Mouse (Mus musculus) lung, embryonic 14.5 days (tissue): ENCODE data around the gene Rec8. TPM values are rescaled to one million over a fixed set of nuclear protein-coding genes. Genes with fewer than 3 reads are reported as not detected.

ENCODE experiments used
- ATAC-seq: fragments of 200-750 bp; cut with Nextera tagmentation; 2 replicates; pipeline ENCODE4 v1.8.0; 2017; ENCODE audit warnings: mild to moderate bottlenecking, moderate TSS enrichment, moderate library complexity; ENCODE audit not compliant: insufficient read depth
- DNase-seq: peaks from one replicate; pipeline ENCODE4 v3.0.0-alpha.2; 2015
- H3K27ac ChIP-seq: fragments of 300-500 bp; sonication (generic); 2 replicates; pipeline ENCODE4 v1.5.1; 2014; ENCODE audit warnings: low read depth, mild to moderate bottlenecking, moderate library complexity
- H3K27me3 ChIP-seq: fragments of 300-500 bp; sonication (generic); 2 replicates; pipeline ENCODE4 v1.6.1; 2014; ENCODE audit warnings: low read length, control low read depth; ENCODE audit not compliant: insufficient read depth
- H3K36me3 ChIP-seq: fragments of 300-500 bp; sonication (generic); 2 replicates; pipeline ENCODE4 v1.6.1; 2014; ENCODE audit warnings: control low read depth; ENCODE audit not compliant: insufficient read depth
- H3K4me1 ChIP-seq: fragments of 300-500 bp; sonication (generic); 2 replicates; pipeline ENCODE4 v1.6.1; 2014; ENCODE audit warnings: antibody characterized with exemption, control low read depth; ENCODE audit not compliant: insufficient read depth
- H3K4me2 ChIP-seq: fragments of 300-500 bp; sonication (generic); 2 replicates; pipeline ENCODE4 v1.6.1; 2014; ENCODE audit warnings: mild to moderate bottlenecking
- H3K4me3 ChIP-seq: fragments of 300-500 bp; sonication (generic); 2 replicates; pipeline ENCODE4 v1.5.1; 2014; ENCODE audit warnings: low read depth, low read length
- H3K9ac ChIP-seq: fragments of 300-500 bp; sonication (generic); 2 replicates; pipeline ENCODE4 v1.6.1; 2014
- H3K9me3 ChIP-seq: fragments of 300-500 bp; sonication (generic); 2 replicates; pipeline ENCODE4 v1.6.1; 2016; ENCODE audit warnings: low read depth, low read length, control low read depth
- CTCF ChIP-seq: IDR thresholded peaks from 2 replicates; pipeline ENCODE4 v1.5.1; 2016; ENCODE audit warnings: antibody characterized with exemption, low read depth
- WGBS: fragments of 180-500 bp; shearing (Covaris S2); extraction: QIAGEN DNeasy Blood & Tissue Kit; methylation state at CpG from one replicate; pipeline ENCODE4 v1.1.7; 2014; 5-methylcytosine and 5-hydroxymethylcytosine counted together
- polyA plus RNA-seq: library from polyadenylated mRNA; unstranded; fragments of >200 nt; fragmentation: Nextera tagmentation; extraction: Ambion mirVana; gene quantifications from 2 replicates; pipeline ENCODE4 v1.2.1, GENCODE M21; 2014

Rec8 gene
- polyA plus RNA-seq, 1 experiment from 2014 or later, result 14.2 TPM

GRCm38 (mm10) chr14:55592226-55592625, 25.6 kb upstream of the Rec8 start:
- Histone ChIP-seq H3K27ac (peak overlapping the region; percentile 94; the same call in 1 of the 2 replicates), H3K4me1 (peaks cover 6% of the 10 kb centered on the region; the same call in 1 of the 2 replicates), H3K27me3 (no peaks in the 10 kb centered on the region), H3K4me2 (peak overlapping the region; percentile 94), H3K9ac (peak overlapping the region; percentile 79), H3K9me3 (no peaks in the 10 kb centered on the region), H3K36me3 (peaks cover 42% of the 10 kb centered on the region), H3K4me3 (peak overlapping the region; percentile 88)
- TF ChIP-seq CTCF, result no peak
- ATAC-seq, result no peak
- 2% methylated on average over 16 of the region's 16 CpGs for WGBS
- DNase-seq, result peak; percentile 17

- Histone ChIP-seq H3K4me1 (peaks cover 6% of the 10 kb centered on the region; the same call in 1 of the 2 replicates), H3K27ac (no peak overlapping the region), H3K36me3 (peaks cover 64% of the 10 kb centered on the region), H3K4me2 (no peak overlapping the region), H3K4me3 (no peak overlapping the region), H3K9me3 (no peaks in the 10 kb centered on the region), H3K9ac (no peak overlapping the region), H3K27me3 (no peaks in the 10 kb centered on the region)
- ATAC-seq, result no peak
- peak; percentile 27 for DNase-seq
- 80% methylated on average over 13 of the region's 13 CpGs for WGBS
- TF ChIP-seq CTCF, result no peak
Observed at GRCm38 (mm10) chr14:55596036-55596690, 21.7 kb upstream of the Rec8 start.

- Histone ChIP-seq H3K4me1 (no peaks in the 10 kb centered on the region), H3K9ac (no peak overlapping the region), H3K4me2 (no peak overlapping the region), H3K4me3 (no peak overlapping the region), H3K27me3 (no peaks in the 10 kb centered on the region), H3K9me3 (no peaks in the 10 kb centered on the region), H3K27ac (no peak overlapping the region), H3K36me3 (peaks cover 79% of the 10 kb centered on the region)
- DNase-seq (no peak), ATAC-seq (no peak)
- no peak for TF ChIP-seq CTCF
- WGBS, result 92% methylated on average over 21 of the region's 21 CpGs
Observed at GRCm38 (mm10) chr14:55598521-55599390, 19.1 kb upstream of the Rec8 start.

- no peak for DNase-seq
- H3K27ac ChIP-seq, result peak within 1 kb of the TSS; percentile 77
- no peaks in the 10 kb centered on the region for H3K27me3 ChIP-seq
- no peak for TF ChIP-seq CTCF
- peak within 1 kb of the TSS; percentile 62 for H3K4me2 ChIP-seq
- H3K9ac ChIP-seq, result peak within 1 kb of the TSS; percentile 53
- H3K36me3 ChIP-seq, result peaks cover 68% of the 10 kb centered on the region
- 0 out of 2 replicates have a peak, but pooled peaks cover 4% of the 10 kb centered on the region for H3K4me1 ChIP-seq
- ATAC-seq, result no peak
- peak within 1 kb of the TSS; percentile 32 for H3K4me3 ChIP-seq
- no peaks in the 10 kb centered on the region for H3K9me3 ChIP-seq
- 84% methylated on average over 7 of the region's 7 CpGs for WGBS
Observed at GRCm38 (mm10) chr14:55603271-55603632, 14.6 kb upstream of the Rec8 start, which contains the start of gene Irf9. TSS of gene Irf9 (plus strand) at chr14:55603571.

- peak; percentile 94 for DNase-seq
- Histone ChIP-seq H3K9me3 (no peaks in the 10 kb centered on the region), H3K4me1 (0 out of 2 replicates have a peak, but pooled peaks cover 4% of the 10 kb centered on the region), H3K27ac (peak overlapping the region; percentile 77), H3K27me3 (no peaks in the 10 kb centered on the region), H3K4me2 (peak overlapping the region; percentile 62), H3K4me3 (peak overlapping the region; percentile 32), H3K9ac (peak overlapping the region; percentile 53), H3K36me3 (peaks cover 67% of the 10 kb centered on the region)
- peak; percentile 93 for TF ChIP-seq CTCF
- peak; percentile 92 for ATAC-seq
- 15% methylated on average over 19 of the region's 19 CpGs for WGBS
Observed at GRCm38 (mm10) chr14:55603633-55604576, 13.9 kb upstream of the Rec8 start.

GRCm38 (mm10) chr14:55604823-55605222, 13.0 kb upstream of the Rec8 start:
- WGBS, result 92% methylated on average over 11 of the region's 11 CpGs
- DNase-seq, result no peak
- H3K4me3 ChIP-seq, result peak overlapping the region; percentile 32; the same call in 1 of the 2 replicates
- 0 out of 2 replicates have a peak, but pooled peaks cover 4% of the 10 kb centered on the region for H3K4me1 ChIP-seq
- H3K9me3 ChIP-seq, result no peaks in the 10 kb centered on the region
- H3K9ac ChIP-seq, result no peak overlapping the region
- H3K27me3 ChIP-seq, result no peaks in the 10 kb centered on the region
- TF ChIP-seq CTCF, result no peak
- peak overlapping the region; percentile 62 for H3K4me2 ChIP-seq
- ATAC-seq, result no peak
- H3K36me3 ChIP-seq, result peaks cover 66% of the 10 kb centered on the region
- 0 out of 2 replicates have a peak overlapping the region, but pooled peaks have one; percentile 77 for H3K27ac ChIP-seq
